Mouse (Mus musculus): ENCODE measurements at regions not wholly inside any gene's neighbourhood (a gene's known extent, or its start where the extent isn't known, plus 50 kb on each side); places are given as distances from the start of the nearest gene placed in this dataset.

DNA sequence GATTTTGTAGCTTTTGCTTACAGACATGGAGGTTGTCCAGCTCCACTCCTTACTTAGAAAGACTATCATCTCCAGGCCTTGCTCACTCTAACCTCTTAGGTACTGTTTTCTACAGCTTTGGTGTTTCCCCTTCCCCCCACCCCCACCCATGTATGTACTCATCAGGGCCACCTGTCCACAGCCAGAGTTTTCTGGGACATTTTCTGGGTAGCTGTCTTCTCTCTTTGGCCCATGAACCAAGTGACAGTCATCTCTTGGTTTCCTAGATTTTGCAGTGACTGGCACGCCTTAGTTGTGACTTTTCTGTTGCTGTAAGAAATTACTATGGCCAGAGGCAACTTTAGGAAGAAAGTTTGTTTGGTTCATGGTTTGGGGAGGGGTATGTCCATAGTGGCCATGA, 181.8 kb upstream of the Klf3 start:
- no peak overlapping the region for H3K27ac ChIP-seq (replicated peaks; ENCODE audit: low read depth, low read length)
- no peaks in the 10 kb centered on the region for H3K27me3 ChIP-seq (replicated peaks; ENCODE audit: control insufficient read depth, insufficient read depth, low read length)
- no peak for ATAC-seq (ENCODE audit: low read depth)
- H3K4me2 ChIP-seq (ENCODE audit: low read depth, low read length) = no peak overlapping the region
- H3K9ac ChIP-seq (ENCODE audit: low read depth, low read length) = no peak overlapping the region
- H3K4me3 ChIP-seq (ENCODE audit: low read depth, low read length) = no peak overlapping the region
- DNase-seq (ENCODE audit: low spot score) = no peak
- H3K4me1 ChIP-seq (ENCODE audit: control insufficient read depth, insufficient read depth, low read length) = peaks cover 14% of the 10 kb centered on the region
- WGBS = 83% methylated on average over 1 of the region's 1 CpGs
- H3K36me3 ChIP-seq (ENCODE audit: control insufficient read depth, insufficient read depth, low read length) = no peaks in the 10 kb centered on the region
- H3K9me3 ChIP-seq (ENCODE audit: control insufficient read depth, low read length) = no peaks in the 10 kb centered on the region

DNA sequence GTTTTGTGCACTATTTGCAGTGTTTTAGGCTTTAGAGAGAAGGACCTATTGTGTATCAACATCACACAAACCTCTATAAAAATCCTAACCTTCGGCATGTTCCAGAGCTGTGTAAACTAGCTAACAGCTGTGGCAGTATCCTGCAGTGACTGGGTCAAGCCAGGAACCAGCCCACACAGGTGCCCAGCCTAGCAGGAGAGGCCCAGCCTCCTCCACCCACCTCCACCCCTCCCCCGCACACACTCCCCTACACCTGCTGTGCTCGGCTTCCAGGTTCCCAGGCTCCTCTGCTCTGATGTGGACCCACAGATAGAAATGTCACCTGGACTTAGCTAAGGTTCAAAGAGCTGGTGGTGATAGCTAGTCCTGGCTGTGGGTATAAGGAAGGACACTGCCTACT, 179.5 kb upstream of the Klf3 start:
- DNase-seq (ENCODE audit: low spot score) (no peak), ATAC-seq (ENCODE audit: low read depth) (0 out of 2 replicates have a peak, but pooled peaks have one; percentile 42)
- Histone ChIP-seq H3K4me3 (ENCODE audit: low read depth, low read length) (no peak overlapping the region), H3K9ac (ENCODE audit: low read depth, low read length) (no peak overlapping the region), H3K4me2 (ENCODE audit: low read depth, low read length) (no peak overlapping the region), H3K27me3 (replicated peaks; ENCODE audit: control insufficient read depth, insufficient read depth, low read length) (no peaks in the 10 kb centered on the region), H3K36me3 (ENCODE audit: control insufficient read depth, insufficient read depth, low read length) (no peaks in the 10 kb centered on the region), H3K9me3 (ENCODE audit: control insufficient read depth, low read length) (no peaks in the 10 kb centered on the region), H3K4me1 (ENCODE audit: control insufficient read depth, insufficient read depth, low read length) (peaks cover 12% of the 10 kb centered on the region), H3K27ac (replicated peaks; ENCODE audit: low read depth, low read length) (no peak overlapping the region)
- WGBS = 54% methylated on average over 3 of the region's 3 CpGs

DNA sequence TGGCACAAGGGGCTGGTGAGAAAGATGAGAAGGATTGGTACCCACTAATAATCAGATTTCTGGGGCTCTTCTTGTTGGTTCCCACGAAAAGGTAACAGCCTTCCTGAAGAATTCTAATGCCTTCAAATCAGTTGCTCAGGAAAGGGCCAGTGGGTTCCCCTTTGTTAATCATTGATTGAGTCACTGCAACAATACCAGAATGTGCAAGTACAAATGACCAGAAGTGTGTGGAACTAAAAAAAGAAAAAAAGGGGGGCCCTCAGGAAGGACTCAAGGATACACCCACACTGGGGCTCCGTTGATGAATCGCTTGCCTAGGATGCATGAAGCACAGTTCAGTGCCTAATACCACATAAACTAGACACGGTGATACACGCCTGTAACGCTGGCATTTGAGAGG, 179.0 kb upstream of the Klf3 start:
- no peaks in the 10 kb centered on the region for H3K36me3 ChIP-seq (ENCODE audit: control insufficient read depth, insufficient read depth, low read length)
- 84% methylated on average over 6 of the region's 6 CpGs for WGBS
- H3K27me3 ChIP-seq (replicated peaks; ENCODE audit: control insufficient read depth, insufficient read depth, low read length) = no peaks in the 10 kb centered on the region
- no peaks in the 10 kb centered on the region for H3K9me3 ChIP-seq (ENCODE audit: control insufficient read depth, low read length)
- H3K4me2 ChIP-seq (ENCODE audit: low read depth, low read length) = no peak overlapping the region
- no peak overlapping the region for H3K9ac ChIP-seq (ENCODE audit: low read depth, low read length)
- no peak for ATAC-seq (ENCODE audit: low read depth)
- H3K4me1 ChIP-seq (ENCODE audit: control insufficient read depth, insufficient read depth, low read length) = peaks cover 12% of the 10 kb centered on the region
- H3K4me3 ChIP-seq (ENCODE audit: low read depth, low read length) = no peak overlapping the region
- DNase-seq (ENCODE audit: low spot score) = no peak
- no peak overlapping the region for H3K27ac ChIP-seq (replicated peaks; ENCODE audit: low read depth, low read length)

DNA sequence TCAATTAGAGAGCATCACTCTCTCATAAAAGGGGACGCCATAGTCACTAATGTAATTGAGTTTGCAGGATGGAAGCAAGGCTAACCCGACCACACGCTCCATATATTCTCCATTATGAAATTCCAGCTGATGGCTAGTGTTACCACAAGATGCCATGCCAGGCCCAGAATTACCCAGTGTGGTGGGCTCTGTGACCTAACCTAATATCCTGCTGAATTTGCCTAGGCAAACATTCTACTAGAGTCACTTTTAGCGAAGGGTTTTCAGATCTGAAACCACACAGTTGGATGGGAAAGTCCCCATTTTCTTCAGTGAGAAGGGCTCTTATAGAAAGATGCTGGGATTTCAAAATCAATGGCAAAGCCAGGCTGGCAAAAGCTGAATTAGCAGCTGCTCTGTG, 177.8 kb upstream of the Klf3 start:
- Histone ChIP-seq H3K27me3 (replicated peaks; ENCODE audit: control insufficient read depth, insufficient read depth, low read length) (no peaks in the 10 kb centered on the region), H3K4me3 (ENCODE audit: low read depth, low read length) (no peak overlapping the region), H3K36me3 (ENCODE audit: control insufficient read depth, insufficient read depth, low read length) (no peaks in the 10 kb centered on the region), H3K27ac (replicated peaks; ENCODE audit: low read depth, low read length) (no peak overlapping the region), H3K9ac (ENCODE audit: low read depth, low read length) (no peak overlapping the region), H3K4me1 (ENCODE audit: control insufficient read depth, insufficient read depth, low read length) (peaks cover 12% of the 10 kb centered on the region), H3K9me3 (ENCODE audit: control insufficient read depth, low read length) (no peaks in the 10 kb centered on the region), H3K4me2 (ENCODE audit: low read depth, low read length) (no peak overlapping the region)
- DNase-seq (ENCODE audit: low spot score) (peak; percentile 35), ATAC-seq (ENCODE audit: low read depth) (peak; percentile 27; the same call in 1 of the 2 replicates)
- 73% methylated on average over 4 of the region's 4 CpGs for WGBS

DNA sequence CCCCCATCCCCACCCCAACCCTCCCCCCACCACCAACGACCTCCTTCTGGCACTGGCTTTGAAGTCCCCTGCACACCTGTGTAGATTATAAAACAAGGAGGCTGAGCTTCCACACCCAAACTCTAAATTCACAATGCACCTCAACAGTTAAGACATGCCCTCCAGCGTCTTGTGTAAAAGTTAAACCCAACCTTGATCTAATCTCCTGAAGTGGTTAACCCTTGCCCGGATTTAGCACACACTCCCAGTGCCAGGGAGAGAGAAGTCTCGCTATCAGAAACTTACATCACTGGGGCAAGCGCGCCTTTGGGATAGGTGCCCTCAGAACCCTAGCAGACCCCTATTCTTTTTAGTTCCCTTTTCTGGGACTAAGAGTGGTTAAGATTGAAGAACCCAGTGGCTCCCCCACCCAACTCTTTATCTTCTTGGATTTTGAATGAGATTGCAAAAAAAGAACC, 177.3 kb upstream of the Klf3 start:
- Histone ChIP-seq H3K36me3 (ENCODE audit: control insufficient read depth, insufficient read depth, low read length) (no peaks in the 10 kb centered on the region), H3K27ac (replicated peaks; ENCODE audit: low read depth, low read length) (0 out of 2 replicates have a peak overlapping the region, but pooled peaks have one; percentile 6), H3K9me3 (ENCODE audit: control insufficient read depth, low read length) (no peaks in the 10 kb centered on the region), H3K4me1 (ENCODE audit: control insufficient read depth, insufficient read depth, low read length) (peaks cover 12% of the 10 kb centered on the region), H3K27me3 (replicated peaks; ENCODE audit: control insufficient read depth, insufficient read depth, low read length) (no peaks in the 10 kb centered on the region), H3K4me3 (ENCODE audit: low read depth, low read length) (no peak overlapping the region), H3K9ac (ENCODE audit: low read depth, low read length) (no peak overlapping the region), H3K4me2 (ENCODE audit: low read depth, low read length) (no peak overlapping the region)
- DNase-seq (ENCODE audit: low spot score) (peak; percentile 61), ATAC-seq (ENCODE audit: low read depth) (peak; percentile 31; the same call in 1 of the 2 replicates)
- WGBS = 51% methylated on average over 6 of the region's 6 CpGs

DNA sequence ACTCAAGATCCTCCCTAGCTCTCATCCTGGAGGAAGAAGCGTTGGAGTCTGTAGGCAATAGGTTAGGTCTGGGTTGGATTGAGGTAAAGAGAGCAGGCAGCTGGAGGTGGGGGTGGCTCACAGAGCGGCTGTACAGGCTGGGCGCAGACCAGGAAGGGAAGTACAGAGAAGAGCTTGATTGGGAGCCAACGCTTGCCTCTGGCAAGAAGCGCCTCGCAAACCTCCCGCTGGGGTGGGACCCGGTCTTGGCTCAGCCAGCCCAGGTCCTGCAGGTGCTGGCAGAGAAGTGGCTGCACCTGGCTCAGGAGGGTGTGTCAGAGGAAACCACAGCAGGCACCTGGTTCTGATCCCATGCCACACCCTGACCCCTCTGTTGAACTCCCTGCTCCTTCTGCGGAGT, 176.8 kb upstream of the Klf3 start:
- no peak overlapping the region for H3K4me3 ChIP-seq (ENCODE audit: low read depth, low read length)
- H3K4me1 ChIP-seq (ENCODE audit: control insufficient read depth, insufficient read depth, low read length) = peaks cover 12% of the 10 kb centered on the region
- WGBS = 31% methylated on average over 9 of the region's 9 CpGs
- peak; percentile 84 for DNase-seq (ENCODE audit: low spot score)
- H3K4me2 ChIP-seq (ENCODE audit: low read depth, low read length) = no peak overlapping the region
- H3K9me3 ChIP-seq (ENCODE audit: control insufficient read depth, low read length) = no peaks in the 10 kb centered on the region
- peak; percentile 79 for ATAC-seq (ENCODE audit: low read depth)
- H3K9ac ChIP-seq (ENCODE audit: low read depth, low read length) = no peak overlapping the region
- no peaks in the 10 kb centered on the region for H3K36me3 ChIP-seq (ENCODE audit: control insufficient read depth, insufficient read depth, low read length)
- no peaks in the 10 kb centered on the region for H3K27me3 ChIP-seq (replicated peaks; ENCODE audit: control insufficient read depth, insufficient read depth, low read length)
- 0 out of 2 replicates have a peak overlapping the region, but pooled peaks have one; percentile 6 for H3K27ac ChIP-seq (replicated peaks; ENCODE audit: low read depth, low read length)

DNA sequence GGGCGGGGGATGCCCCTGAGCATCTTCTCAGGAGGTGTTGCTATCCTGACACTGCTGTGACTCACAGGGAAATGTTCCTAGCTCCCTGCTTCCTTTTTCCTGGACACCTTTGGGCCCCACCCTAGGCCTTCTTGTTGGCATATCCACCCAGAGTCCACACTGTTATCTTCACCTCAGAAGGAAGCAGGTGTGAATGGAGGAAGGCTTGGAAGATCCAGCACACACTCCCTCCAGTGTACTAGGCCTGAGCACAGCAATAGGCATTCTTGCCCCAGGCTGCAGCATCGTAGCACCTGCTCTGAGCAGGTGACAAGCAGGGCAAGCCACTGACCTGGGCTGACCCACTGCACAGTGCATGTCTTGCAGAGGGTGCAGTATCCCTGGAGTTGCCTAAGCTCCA, 172.6 kb upstream of the Klf3 start:
- Histone ChIP-seq H3K27me3 (replicated peaks; ENCODE audit: control insufficient read depth, insufficient read depth, low read length) (no peaks in the 10 kb centered on the region), H3K4me1 (ENCODE audit: control insufficient read depth, insufficient read depth, low read length) (peaks cover 9% of the 10 kb centered on the region), H3K9ac (ENCODE audit: low read depth, low read length) (no peak overlapping the region), H3K9me3 (ENCODE audit: control insufficient read depth, low read length) (no peaks in the 10 kb centered on the region), H3K27ac (replicated peaks; ENCODE audit: low read depth, low read length) (no peak overlapping the region), H3K4me2 (ENCODE audit: low read depth, low read length) (no peak overlapping the region), H3K36me3 (ENCODE audit: control insufficient read depth, insufficient read depth, low read length) (no peaks in the 10 kb centered on the region), H3K4me3 (ENCODE audit: low read depth, low read length) (no peak overlapping the region)
- 82% methylated on average over 2 of the region's 2 CpGs for WGBS
- no peak for DNase-seq (ENCODE audit: low spot score)
- no peak for ATAC-seq (ENCODE audit: low read depth)

DNA sequence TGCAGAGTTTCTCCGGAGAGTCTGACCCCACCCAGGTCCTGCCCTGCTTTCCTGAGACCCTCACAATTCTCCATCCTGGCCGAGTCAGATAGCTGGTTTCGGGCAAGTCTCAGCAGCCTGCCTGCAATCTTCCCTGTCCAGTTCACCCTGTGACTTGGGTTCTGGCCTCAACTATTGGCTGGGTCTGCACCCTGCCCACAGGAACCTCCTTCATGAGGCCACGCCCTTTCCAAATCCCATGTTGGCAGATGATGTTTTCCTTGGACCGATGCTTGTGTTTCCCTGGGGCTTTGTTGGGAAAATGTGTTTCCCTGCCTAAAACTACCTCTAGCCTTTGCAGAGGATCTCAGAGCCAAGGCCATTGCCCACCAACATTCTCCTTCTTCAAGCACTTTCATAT, 171.0 kb upstream of the Klf3 start:
- Histone ChIP-seq H3K9ac (ENCODE audit: low read depth, low read length) (no peak overlapping the region), H3K27me3 (replicated peaks; ENCODE audit: control insufficient read depth, insufficient read depth, low read length) (no peaks in the 10 kb centered on the region), H3K4me1 (ENCODE audit: control insufficient read depth, insufficient read depth, low read length) (no peaks in the 10 kb centered on the region), H3K4me2 (ENCODE audit: low read depth, low read length) (no peak overlapping the region), H3K36me3 (ENCODE audit: control insufficient read depth, insufficient read depth, low read length) (no peaks in the 10 kb centered on the region), H3K9me3 (ENCODE audit: control insufficient read depth, low read length) (no peaks in the 10 kb centered on the region), H3K27ac (replicated peaks; ENCODE audit: low read depth, low read length) (no peak overlapping the region), H3K4me3 (ENCODE audit: low read depth, low read length) (no peak overlapping the region)
- WGBS = 86% methylated on average over 5 of the region's 5 CpGs
- ATAC-seq (ENCODE audit: low read depth) (no peak), DNase-seq (ENCODE audit: low spot score) (no peak)

DNA sequence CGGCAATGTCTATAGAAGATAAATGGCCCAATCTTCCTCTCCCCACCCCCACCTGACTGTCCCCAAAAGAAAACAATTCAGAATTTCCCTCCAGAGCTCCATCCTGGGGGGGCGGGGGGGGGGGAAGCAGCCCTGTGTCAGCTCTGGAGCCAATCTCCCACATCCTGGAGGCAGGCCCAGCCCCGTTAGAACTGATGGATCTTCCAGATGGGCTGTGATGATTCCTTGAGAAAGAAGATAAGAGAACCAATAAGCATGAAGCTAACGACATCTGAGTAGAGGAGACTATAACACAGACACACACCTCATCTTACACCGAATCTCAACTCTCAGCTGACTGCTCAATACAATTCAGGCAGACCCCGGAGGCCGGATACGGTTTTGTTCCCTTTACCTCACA, 169.2 kb upstream of the Klf3 start:
- 61% methylated on average over 8 of the region's 8 CpGs for WGBS

More for the DNA sequence above, 169.2 kb upstream of the Klf3 start:
- DNase-seq (ENCODE audit: low spot score) = no peak
- Histone ChIP-seq H3K4me1 (ENCODE audit: control insufficient read depth, insufficient read depth, low read length) (no peaks in the 10 kb centered on the region), H3K4me2 (ENCODE audit: low read depth, low read length) (no peak overlapping the region), H3K4me3 (ENCODE audit: low read depth, low read length) (no peak overlapping the region), H3K9me3 (ENCODE audit: control insufficient read depth, low read length) (no peaks in the 10 kb centered on the region), H3K27me3 (replicated peaks; ENCODE audit: control insufficient read depth, insufficient read depth, low read length) (no peaks in the 10 kb centered on the region), H3K27ac (replicated peaks; ENCODE audit: low read depth, low read length) (no peak overlapping the region), H3K9ac (ENCODE audit: low read depth, low read length) (no peak overlapping the region), H3K36me3 (ENCODE audit: control insufficient read depth, insufficient read depth, low read length) (no peaks in the 10 kb centered on the region)
- no peak for ATAC-seq (ENCODE audit: low read depth)
